Mouse (Mus musculus) CH12.LX (cell line): ENCODE measurements at regions not wholly inside any gene's neighbourhood (a gene's known extent, or its start where the extent isn't known, plus 50 kb on each side); places are given as distances from the start of the nearest gene placed in this dataset.

Source experiments
- CHD1 ChIP-seq: IDR thresholded peaks from 2 replicates; pipeline ENCODE4 v1.6.1; 2012; ENCODE audit warnings: low read depth, low read length, improper control_type of control experiment, inconsistent platforms
- CTCF ChIP-seq, 2 experiments: IDR thresholded peaks in 1 of 2; conservative IDR thresholded peaks in 1 of 2; 2 replicates each; pipeline ENCODE4 v1.5.1; 2011 to 2012; ENCODE audit warnings: low read depth in 2 of 2, low read length in 2 of 2, improper control_type of control experiment in 1 of 2, inconsistent platforms in 1 of 2, mild to moderate bottlenecking in 1 of 2, moderate library complexity in 1 of 2
- GABPA ChIP-seq: IDR thresholded peaks from 2 replicates; pipeline ENCODE4 v1.6.1; 2012; ENCODE audit warnings: low read depth, low read length, improper control_type of control experiment, inconsistent platforms; ENCODE audit not compliant: insufficient replicate concordance

DNA sequence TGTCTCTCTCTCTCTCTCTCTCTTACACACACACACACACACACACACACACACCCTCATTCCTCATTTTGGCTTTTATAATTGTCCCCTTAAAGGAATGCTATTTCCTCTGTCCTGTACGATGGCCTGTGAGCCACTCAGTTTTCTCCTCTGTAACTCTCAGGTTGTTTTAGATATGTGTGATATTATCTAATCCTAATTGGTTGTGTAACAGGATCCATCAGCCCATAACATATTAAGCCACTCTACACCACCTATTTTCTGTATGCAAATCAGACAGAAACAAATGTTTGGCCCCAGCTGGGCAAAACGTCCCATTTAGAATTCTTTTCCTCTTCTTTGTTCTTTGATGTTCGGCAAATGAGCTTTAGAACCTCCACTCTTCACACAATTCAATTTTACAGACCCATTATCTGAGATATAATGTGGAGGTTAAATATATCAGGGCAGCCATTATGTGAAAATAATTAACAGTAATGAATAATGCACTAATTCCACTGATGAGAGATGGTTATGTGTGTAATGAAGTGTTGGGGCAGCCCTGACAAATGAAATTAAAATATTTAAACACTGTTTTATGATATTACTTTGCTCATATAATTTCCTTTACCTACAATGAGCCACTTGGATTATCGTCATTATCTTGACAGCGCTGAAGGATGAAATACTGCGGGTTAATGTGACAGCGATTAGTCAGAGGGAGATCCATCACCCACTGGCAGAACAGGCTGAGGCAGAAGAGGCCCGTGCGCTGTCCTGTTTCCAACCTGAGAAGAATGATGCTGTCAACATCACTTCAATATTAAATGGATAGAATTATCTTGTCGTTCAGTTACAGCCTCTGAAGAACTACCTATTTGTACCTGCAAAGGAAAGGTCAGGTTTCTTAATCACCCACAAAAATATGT is 274.8 kb downstream of the Rbm26 start:
- no peak for TF ChIP-seq GABPA
- no peak for TF ChIP-seq CTCF (conservative IDR thresholded peaks at IDR 0.05 in 1 of 2, IDR thresholded peaks at IDR 0.05 in 1 of 2; ENCODE audit: low read depth in 2 of 2, low read length in 2 of 2)
- no peak for TF ChIP-seq CHD1
